Mouse (Mus musculus): ENCODE results near the gene Fkbp10. TPM values are rescaled to one million over a fixed set of nuclear protein-coding genes. Genes with fewer than 3 reads are reported as not detected.

Fkbp10 gene
- polyA plus RNA-seq (2016; fragmentation: Nextera tagmentation; extraction: Ambion mirVana) = 20.1 and 23.8 TPM in 2 replicates

DNA sequence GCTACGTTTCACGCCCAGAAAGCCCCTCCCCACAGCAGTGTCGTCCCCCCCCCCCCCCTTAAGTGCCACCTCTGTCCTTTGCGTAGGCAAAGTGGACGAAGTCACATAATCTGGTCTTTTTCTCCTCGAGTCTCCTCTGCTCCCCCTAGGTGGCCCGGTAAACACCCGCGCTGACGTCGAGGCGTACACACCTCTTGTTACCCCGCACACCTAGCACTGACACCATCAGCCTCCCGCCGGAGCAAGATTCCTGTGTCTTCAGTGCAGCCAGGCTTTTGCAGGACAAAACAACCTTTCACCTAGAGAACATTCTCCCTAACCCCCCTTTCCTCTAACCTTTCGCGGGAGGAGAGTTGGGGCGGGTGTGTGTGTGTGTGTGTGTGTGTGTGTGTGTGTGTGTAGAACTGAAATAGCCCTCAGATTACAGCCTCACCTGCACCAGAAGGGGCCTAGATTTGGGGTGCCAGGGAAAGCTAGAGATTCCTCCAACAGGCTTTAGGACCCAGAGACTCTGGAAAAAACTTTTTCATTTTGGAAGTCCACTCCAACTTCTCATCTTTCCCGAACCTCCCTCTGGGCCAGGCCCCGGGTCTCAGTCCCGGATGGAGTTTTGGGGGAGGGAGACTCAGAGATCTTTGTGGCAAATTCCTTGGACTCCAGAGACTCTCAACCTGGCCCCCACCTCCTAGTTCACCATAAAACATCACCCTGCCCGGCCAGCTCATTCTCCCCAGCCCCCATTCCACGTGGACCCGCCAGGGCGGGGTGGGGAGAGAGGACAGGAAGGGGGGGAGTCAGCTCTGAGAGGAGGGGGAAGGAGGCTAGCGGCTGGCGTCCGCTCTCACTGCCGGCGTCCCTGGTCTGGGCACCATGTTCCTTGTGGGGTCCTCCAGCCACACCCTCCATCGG, at the start of gene Fkbp10:
Fkbp10 (plus strand) TSS at position 784 of the 909 bp plus-strand sequence.
- Histone ChIP-seq H3K9ac (peak within 1 kb of the TSS; percentile 49), H3K9me3 (replicated peaks) (no peaks in the 10 kb centered on the region), H3K4me3 (peak within 1 kb of the TSS; percentile 60), H3K27me3 (replicated peaks) (peaks cover 60% of the 10 kb centered on the region), H3K4me1 (peaks cover 34% of the 10 kb centered on the region), H3K27ac (peak within 1 kb of the TSS; percentile 68), H3K36me3 (no peaks in the 10 kb centered on the region), H3K4me2 (peak within 1 kb of the TSS; percentile 78)
- ATAC-seq = peak; percentile 22; the same call in 1 of the 2 replicates
- WGBS (ENCODE audit: insufficient replicate concordance) = 4% methylated on average over 31 of the region's 31 CpGs

- 50% methylated on average over 7 of the region's 7 CpGs for WGBS (ENCODE audit: insufficient replicate concordance)
- Histone ChIP-seq H3K9ac (no peak overlapping the region), H3K4me2 (no peak overlapping the region), H3K27me3 (replicated peaks) (no peaks in the 10 kb centered on the region), H3K4me3 (no peak overlapping the region), H3K27ac (no peak overlapping the region), H3K36me3 (peaks cover 33% of the 10 kb centered on the region), H3K9me3 (replicated peaks) (no peaks in the 10 kb centered on the region), H3K4me1 (peaks cover 3% of the 10 kb centered on the region; the same call in 1 of the 2 replicates)
- no peak for ATAC-seq
These were observed 46.4 kb upstream of the Fkbp10 start for GRCm38 (mm10) chr11:100369145-100369544.

DNA sequence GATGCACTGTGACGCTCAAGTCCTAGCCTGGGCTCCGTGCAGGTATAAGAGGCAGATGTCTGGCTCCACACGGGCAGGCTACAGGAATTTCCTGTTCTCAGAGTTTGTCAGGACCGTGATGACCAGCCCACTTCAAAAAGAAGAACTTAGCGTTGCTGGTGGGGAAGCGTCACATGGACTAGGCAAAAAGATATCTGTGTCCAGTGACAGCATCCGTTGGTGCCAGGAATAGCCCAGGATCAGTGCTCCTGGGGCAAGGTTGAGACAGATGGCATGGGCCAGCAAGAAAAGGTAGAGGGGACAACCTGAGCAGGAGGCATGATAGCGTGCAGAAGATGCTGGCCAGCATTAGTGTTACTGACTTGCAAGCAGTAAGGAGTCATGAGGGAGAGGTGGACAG, 45.7 kb upstream of the Fkbp10 start:
- Histone ChIP-seq H3K27ac (no peak overlapping the region), H3K4me1 (peaks cover 3% of the 10 kb centered on the region; the same call in 1 of the 2 replicates), H3K9ac (no peak overlapping the region), H3K9me3 (replicated peaks) (no peaks in the 10 kb centered on the region), H3K36me3 (peaks cover 37% of the 10 kb centered on the region), H3K4me2 (no peak overlapping the region), H3K4me3 (no peak overlapping the region), H3K27me3 (replicated peaks) (no peaks in the 10 kb centered on the region)
- no peak for ATAC-seq
- WGBS (ENCODE audit: insufficient replicate concordance) = 34% methylated on average over 8 of the region's 8 CpGs

DNA sequence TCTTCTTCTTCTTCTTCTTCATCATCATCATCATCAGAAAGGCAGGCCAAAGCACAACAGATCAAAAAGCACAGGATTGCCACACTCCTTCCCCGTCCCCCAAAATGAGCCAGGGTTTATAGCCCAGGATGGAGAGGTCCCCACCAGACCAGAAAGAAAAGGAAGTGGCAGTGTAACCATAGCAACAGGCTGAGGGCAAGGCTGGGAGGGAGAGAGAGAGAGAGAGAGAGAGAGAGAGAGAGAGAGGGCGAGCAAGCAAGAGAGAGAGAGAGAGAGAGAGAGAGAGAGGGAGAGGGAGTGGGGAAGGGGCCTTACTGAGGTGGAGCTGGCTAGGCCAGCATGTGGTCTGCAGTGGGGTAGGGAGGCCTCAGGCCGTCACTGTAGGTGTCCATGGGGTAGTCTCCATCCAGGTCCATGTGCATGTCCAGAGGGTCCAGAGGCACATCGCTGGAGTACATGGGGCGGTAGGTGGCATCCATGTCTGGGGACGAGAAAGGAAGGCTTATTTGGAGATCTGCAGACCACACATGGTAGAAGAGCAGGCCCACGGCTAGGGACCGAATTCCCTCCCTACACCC, 43.4 kb upstream of the Fkbp10 start:
- no peaks in the 10 kb centered on the region for H3K9me3 ChIP-seq (replicated peaks)
- ATAC-seq = no peak
- WGBS (ENCODE audit: insufficient replicate concordance) = 63% methylated on average over 8 of the region's 8 CpGs
- no peak overlapping the region for H3K4me2 ChIP-seq
- H3K4me3 ChIP-seq = no peak overlapping the region
- H3K27me3 ChIP-seq (replicated peaks) = no peaks in the 10 kb centered on the region
- H3K9ac ChIP-seq = no peak overlapping the region
- H3K4me1 ChIP-seq = peaks cover 3% of the 10 kb centered on the region; the same call in 1 of the 2 replicates
- no peak overlapping the region for H3K27ac ChIP-seq
- peaks cover 51% of the 10 kb centered on the region for H3K36me3 ChIP-seq

GRCm38 (mm10) chr11:100375127-100375526, 40.4 kb upstream of the Fkbp10 start:
- Histone ChIP-seq H3K27ac (no peak overlapping the region), H3K36me3 (peaks cover 78% of the 10 kb centered on the region), H3K4me3 (no peak overlapping the region), H3K4me2 (no peak overlapping the region), H3K27me3 (replicated peaks) (no peaks in the 10 kb centered on the region), H3K9me3 (replicated peaks) (no peaks in the 10 kb centered on the region), H3K4me1 (no peaks in the 10 kb centered on the region), H3K9ac (no peak overlapping the region)
- ATAC-seq = no peak
- WGBS (ENCODE audit: insufficient replicate concordance) = 73% methylated on average over 9 of the region's 9 CpGs

DNA sequence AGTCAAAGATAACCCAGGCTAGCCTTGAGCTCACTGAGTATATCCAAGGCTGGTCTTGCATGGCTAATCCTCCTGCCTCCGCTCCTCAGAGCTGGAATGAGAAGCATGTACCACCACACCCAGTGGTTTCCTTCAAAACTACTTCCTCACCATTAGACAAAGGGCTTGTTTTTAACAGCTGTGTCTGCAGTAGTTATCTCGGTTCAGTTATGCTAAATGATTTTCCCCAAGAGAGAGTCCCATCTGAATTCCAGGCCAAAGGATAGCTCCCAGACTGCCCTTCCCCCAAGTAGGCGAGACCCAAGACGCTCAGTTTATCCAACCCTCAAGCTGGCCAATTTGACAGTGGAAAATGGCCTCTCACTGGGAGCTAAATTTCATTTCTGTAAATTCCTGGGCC, 39.5 kb upstream of the Fkbp10 start:
- WGBS (ENCODE audit: insufficient replicate concordance) = 73% methylated on average over 4 of the region's 4 CpGs
- H3K27ac ChIP-seq = no peak overlapping the region
- no peak overlapping the region for H3K9ac ChIP-seq
- H3K4me2 ChIP-seq = no peak overlapping the region
- no peaks in the 10 kb centered on the region for H3K9me3 ChIP-seq (replicated peaks)
- ATAC-seq = no peak
- no peak overlapping the region for H3K4me3 ChIP-seq
- H3K27me3 ChIP-seq (replicated peaks) = no peaks in the 10 kb centered on the region
- no peaks in the 10 kb centered on the region for H3K4me1 ChIP-seq
- H3K36me3 ChIP-seq = peaks cover 82% of the 10 kb centered on the region

GRCm38 (mm10) chr11:100376746-100377389, 38.6 kb upstream of the Fkbp10 start:
- Histone ChIP-seq H3K36me3 (peaks cover 78% of the 10 kb centered on the region), H3K27ac (no peak overlapping the region), H3K9ac (no peak overlapping the region), H3K27me3 (replicated peaks) (no peaks in the 10 kb centered on the region), H3K9me3 (replicated peaks) (no peaks in the 10 kb centered on the region), H3K4me2 (no peak overlapping the region), H3K4me1 (no peaks in the 10 kb centered on the region), H3K4me3 (no peak overlapping the region)
- 80% methylated on average over 21 of the region's 21 CpGs for WGBS (ENCODE audit: insufficient replicate concordance)
- no peak for ATAC-seq

GRCm38 (mm10) chr11:100377989-100378388, 37.5 kb upstream of the Fkbp10 start:
- no peak for ATAC-seq
- H3K4me2 ChIP-seq = no peak overlapping the region
- no peak overlapping the region for H3K4me3 ChIP-seq
- H3K9ac ChIP-seq = no peak overlapping the region
- H3K27ac ChIP-seq = no peak overlapping the region
- no peaks in the 10 kb centered on the region for H3K4me1 ChIP-seq
- no peaks in the 10 kb centered on the region for H3K9me3 ChIP-seq (replicated peaks)
- H3K36me3 ChIP-seq = peaks cover 77% of the 10 kb centered on the region
- no peaks in the 10 kb centered on the region for H3K27me3 ChIP-seq (replicated peaks)
- WGBS (ENCODE audit: insufficient replicate concordance) = 83% methylated on average over 14 of the region's 14 CpGs

- H3K27ac ChIP-seq = no peak overlapping the region
- H3K27me3 ChIP-seq (replicated peaks) = no peaks in the 10 kb centered on the region
- no peak for ATAC-seq
- H3K9ac ChIP-seq = no peak overlapping the region
- H3K36me3 ChIP-seq = peaks cover 78% of the 10 kb centered on the region
- H3K4me3 ChIP-seq = no peak overlapping the region
- WGBS (ENCODE audit: insufficient replicate concordance) = 63% methylated on average over 5 of the region's 5 CpGs
- no peak overlapping the region for H3K4me2 ChIP-seq
- no peaks in the 10 kb centered on the region for H3K4me1 ChIP-seq
- H3K9me3 ChIP-seq (replicated peaks) = no peaks in the 10 kb centered on the region
These were observed 37.1 kb upstream of the Fkbp10 start for GRCm38 (mm10) chr11:100378446-100378845.

GRCm38 (mm10) chr11:100379311-100379710, 36.2 kb upstream of the Fkbp10 start:
- Histone ChIP-seq H3K9me3 (replicated peaks) (no peaks in the 10 kb centered on the region), H3K9ac (no peak overlapping the region), H3K27me3 (replicated peaks) (no peaks in the 10 kb centered on the region), H3K36me3 (peaks cover 72% of the 10 kb centered on the region), H3K4me1 (no peaks in the 10 kb centered on the region), H3K27ac (no peak overlapping the region), H3K4me3 (no peak overlapping the region), H3K4me2 (no peak overlapping the region)
- ATAC-seq = no peak
- WGBS (ENCODE audit: insufficient replicate concordance) = 73% methylated on average over 4 of the region's 4 CpGs

- Histone ChIP-seq H3K4me3 (no peak overlapping the region), H3K4me1 (peaks cover 13% of the 10 kb centered on the region), H3K36me3 (peaks cover 65% of the 10 kb centered on the region), H3K4me2 (no peak overlapping the region), H3K27ac (no peak overlapping the region), H3K9me3 (replicated peaks) (no peaks in the 10 kb centered on the region), H3K9ac (no peak overlapping the region), H3K27me3 (replicated peaks) (no peaks in the 10 kb centered on the region)
- 75% methylated on average over 6 of the region's 6 CpGs for WGBS (ENCODE audit: insufficient replicate concordance)
- ATAC-seq = no peak
These were observed 32.8 kb upstream of the Fkbp10 start for GRCm38 (mm10) chr11:100382682-100383081.

DNA sequence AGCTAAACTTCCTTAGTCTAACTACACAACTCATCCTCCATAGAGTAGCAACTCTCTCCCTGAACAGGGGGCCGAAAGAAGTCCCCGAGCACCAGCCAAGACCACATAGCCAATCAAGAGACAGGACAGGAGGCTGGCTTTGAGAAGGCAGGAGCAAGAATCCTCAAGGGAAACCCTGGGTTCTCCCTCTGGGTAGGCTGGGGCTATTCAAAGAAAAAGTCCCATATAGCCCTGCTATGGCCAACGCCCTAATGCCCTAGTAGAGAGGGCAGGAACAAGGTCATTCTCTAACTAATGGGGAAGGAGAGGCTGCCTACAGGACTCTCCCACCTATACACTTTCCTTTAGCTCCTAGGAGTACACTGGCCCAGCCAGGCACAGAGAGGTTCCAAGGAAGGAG, 30.5 kb upstream of the Fkbp10 start:
- no peak overlapping the region for H3K4me3 ChIP-seq
- WGBS (ENCODE audit: insufficient replicate concordance) = 66% methylated on average over 3 of the region's 3 CpGs
- no peak overlapping the region for H3K9ac ChIP-seq
- no peak overlapping the region for H3K27ac ChIP-seq
- peaks cover 33% of the 10 kb centered on the region for H3K4me1 ChIP-seq
- no peaks in the 10 kb centered on the region for H3K9me3 ChIP-seq (replicated peaks)
- H3K36me3 ChIP-seq = peaks cover 45% of the 10 kb centered on the region
- no peak for ATAC-seq
- no peaks in the 10 kb centered on the region for H3K27me3 ChIP-seq (replicated peaks)
- no peak overlapping the region for H3K4me2 ChIP-seq

All from liver, embryonic 12.5 days (tissue).